Mouse (Mus musculus): ENCODE data around the gene Crebbp. TPM values are rescaled to one million over a fixed set of nuclear protein-coding genes. Genes with fewer than 3 reads are reported as not detected.

Gene Crebbp
- polyA plus RNA-seq, 1 experiment from 2014 or later: 22.7 TPM

DNA sequence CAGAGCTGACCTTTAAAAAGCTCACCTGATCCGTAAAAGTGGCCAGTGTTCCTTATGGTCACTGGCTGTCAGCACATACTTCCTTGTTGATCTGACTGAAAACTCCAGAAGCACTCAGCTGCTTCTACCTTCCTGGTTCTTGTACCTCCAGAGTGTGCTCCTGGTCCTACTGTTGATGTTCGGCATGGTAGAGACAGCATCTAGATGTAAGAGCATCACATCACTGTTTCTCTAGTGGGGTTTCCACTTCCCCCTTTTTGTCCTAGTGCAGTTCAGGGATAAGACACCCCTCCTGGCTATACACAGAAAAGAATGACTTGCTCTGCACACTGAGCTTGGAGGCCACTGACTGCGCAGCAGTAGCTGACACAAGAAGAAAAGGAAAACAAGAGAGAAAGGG is 179.3 kb downstream of the Crebbp start:
- Histone ChIP-seq H3K4me3 (ENCODE audit: low read depth, low read length) (no peak overlapping the region), H3K9me3 (ENCODE audit: control insufficient read depth) (no peaks in the 10 kb centered on the region), H3K27me3 (replicated peaks; ENCODE audit: control insufficient read depth, insufficient read depth, low read length) (no peaks in the 10 kb centered on the region), H3K4me2 (replicated peaks; ENCODE audit: low read depth) (no peak overlapping the region), H3K9ac (ENCODE audit: low read depth, low read length) (no peak overlapping the region), H3K27ac (ENCODE audit: low read depth, low read length) (peak overlapping the region; percentile 35; the same call in 1 of the 2 replicates), H3K4me1 (replicated peaks; ENCODE audit: control insufficient read depth, insufficient read depth, low read length) (no peaks in the 10 kb centered on the region; the same call in 1 of the 2 replicates), H3K36me3 (ENCODE audit: control insufficient read depth, insufficient read depth) (peaks cover 19% of the 10 kb centered on the region)
- TF ChIP-seq CTCF (IDR thresholded peaks at IDR 0.05; ENCODE audit: low read depth): no peak
- WGBS: 77% methylated on average over 3 of the region's 3 CpGs
- ATAC-seq: no peak

DNA sequence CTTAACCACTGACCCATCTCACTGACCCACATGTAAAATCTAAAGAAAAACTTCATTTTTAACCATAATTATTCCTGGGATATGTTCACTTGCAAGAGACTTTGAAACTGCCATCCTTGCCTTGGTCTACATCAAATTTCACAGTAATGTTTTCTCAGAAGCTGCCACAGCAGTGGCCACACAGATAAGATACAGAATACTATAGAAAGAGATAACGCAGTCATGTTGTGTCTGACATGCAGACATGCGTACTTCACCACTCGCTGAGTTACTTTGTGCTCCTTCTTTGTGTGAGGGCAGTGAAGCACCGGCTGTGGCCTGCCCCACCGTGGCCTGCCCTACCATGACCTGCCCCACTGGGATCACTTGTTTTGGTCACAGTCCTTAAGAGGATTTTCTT is 179.8 kb downstream of the Crebbp start:
- 67% methylated on average over 5 of the region's 5 CpGs for WGBS

DNA sequence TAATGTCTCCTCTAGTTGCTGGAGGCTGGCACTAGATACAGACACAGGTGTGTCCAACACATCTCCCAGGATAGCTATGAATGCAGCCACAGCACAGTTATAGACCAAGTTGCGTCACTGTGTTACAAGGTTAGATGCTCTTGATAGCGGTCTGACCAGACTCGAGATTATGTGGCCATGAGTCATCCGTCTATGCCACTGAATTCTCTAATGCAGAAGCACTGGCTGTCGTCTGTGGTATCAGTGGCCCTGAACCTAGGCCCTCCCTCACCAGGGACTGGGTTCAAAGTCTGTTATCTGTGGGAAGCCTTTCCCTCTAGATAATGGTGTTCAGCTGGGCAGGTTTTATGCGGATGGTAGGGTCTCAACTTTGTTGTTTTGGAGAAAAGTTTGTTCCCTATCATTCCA is 181.5 kb downstream of the Crebbp start:
- Histone ChIP-seq H3K4me2 (replicated peaks; ENCODE audit: low read depth) (no peak overlapping the region), H3K27ac (ENCODE audit: low read depth, low read length) (no peak overlapping the region), H3K36me3 (ENCODE audit: control insufficient read depth, insufficient read depth) (peaks cover 3% of the 10 kb centered on the region; the same call in 1 of the 2 replicates), H3K4me1 (replicated peaks; ENCODE audit: control insufficient read depth, insufficient read depth, low read length) (no peaks in the 10 kb centered on the region; the same call in 1 of the 2 replicates), H3K4me3 (ENCODE audit: low read depth, low read length) (no peak overlapping the region), H3K9me3 (ENCODE audit: control insufficient read depth) (no peaks in the 10 kb centered on the region), H3K27me3 (replicated peaks; ENCODE audit: control insufficient read depth, insufficient read depth, low read length) (no peaks in the 10 kb centered on the region), H3K9ac (ENCODE audit: low read depth, low read length) (no peak overlapping the region)
- ATAC-seq: peak; percentile 63
- WGBS: 45% methylated on average over 6 of the region's 6 CpGs
- TF ChIP-seq CTCF (IDR thresholded peaks at IDR 0.05; ENCODE audit: low read depth): no peak

More for the DNA sequence above, 179.8 kb downstream of the Crebbp start:
- Histone ChIP-seq H3K27me3 (replicated peaks; ENCODE audit: control insufficient read depth, insufficient read depth, low read length) (no peaks in the 10 kb centered on the region), H3K9ac (ENCODE audit: low read depth, low read length) (no peak overlapping the region), H3K9me3 (ENCODE audit: control insufficient read depth) (no peaks in the 10 kb centered on the region), H3K36me3 (ENCODE audit: control insufficient read depth, insufficient read depth) (peaks cover 14% of the 10 kb centered on the region), H3K27ac (ENCODE audit: low read depth, low read length) (0 out of 2 replicates have a peak overlapping the region, but pooled peaks have one; percentile 35), H3K4me2 (replicated peaks; ENCODE audit: low read depth) (no peak overlapping the region), H3K4me1 (replicated peaks; ENCODE audit: control insufficient read depth, insufficient read depth, low read length) (no peaks in the 10 kb centered on the region; the same call in 1 of the 2 replicates), H3K4me3 (ENCODE audit: low read depth, low read length) (no peak overlapping the region)
- TF ChIP-seq CTCF (IDR thresholded peaks at IDR 0.05; ENCODE audit: low read depth): no peak
- ATAC-seq: no peak

DNA sequence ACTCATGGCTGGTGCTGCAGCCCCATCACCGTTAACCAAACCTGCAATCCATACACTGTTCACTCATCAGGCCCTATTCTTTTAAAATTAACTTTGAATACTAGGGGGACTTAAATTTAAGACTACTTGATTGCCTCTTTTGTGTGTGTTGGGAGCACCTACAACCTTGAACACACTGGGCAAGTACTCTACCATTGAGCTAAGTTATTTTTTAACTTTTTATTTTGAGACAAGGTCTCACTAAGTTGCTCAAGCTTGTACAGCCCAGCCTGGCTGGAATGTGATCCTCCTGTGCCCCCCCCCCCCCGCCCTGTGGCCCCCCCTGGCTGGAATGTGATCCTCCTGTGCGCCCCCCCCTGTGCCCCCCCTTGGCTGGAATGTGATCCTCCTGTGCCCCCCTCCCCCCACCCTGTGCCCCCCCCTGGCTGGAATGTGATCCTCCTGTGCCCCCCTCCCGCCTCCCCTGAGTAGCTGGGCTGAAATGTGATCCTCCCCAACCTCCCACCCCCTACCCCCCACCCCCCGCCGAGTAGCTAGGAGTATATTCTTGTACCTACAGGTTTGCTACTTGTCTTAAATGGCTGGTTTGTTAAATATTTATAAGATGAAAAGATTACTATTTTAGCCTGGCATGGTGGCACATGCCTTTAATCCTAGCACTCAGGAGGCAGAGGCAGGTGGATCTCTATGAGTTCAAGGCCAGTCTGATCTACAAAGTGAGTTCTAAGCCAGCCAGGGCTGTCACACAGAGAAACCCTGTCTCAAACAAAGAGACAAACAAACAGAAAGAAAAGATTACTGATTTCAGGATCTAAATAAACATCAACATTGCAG is 182.1 kb downstream of the Crebbp start:
- 63% methylated on average over 4 of the region's 6 CpGs for WGBS
- no peaks in the 10 kb centered on the region for H3K9me3 ChIP-seq (ENCODE audit: control insufficient read depth)

More for the DNA sequence above, 182.1 kb downstream of the Crebbp start:
- Histone ChIP-seq H3K27me3 (replicated peaks; ENCODE audit: control insufficient read depth, insufficient read depth, low read length) (no peaks in the 10 kb centered on the region), H3K9ac (ENCODE audit: low read depth, low read length) (no peak overlapping the region), H3K4me3 (ENCODE audit: low read depth, low read length) (no peak overlapping the region), H3K27ac (ENCODE audit: low read depth, low read length) (no peak overlapping the region), H3K4me1 (replicated peaks; ENCODE audit: control insufficient read depth, insufficient read depth, low read length) (no peaks in the 10 kb centered on the region), H3K36me3 (ENCODE audit: control insufficient read depth, insufficient read depth) (0 out of 2 replicates have a peak, but pooled peaks cover under 1% of the 10 kb centered on the region), H3K4me2 (replicated peaks; ENCODE audit: low read depth) (no peak overlapping the region)
- ATAC-seq: no peak
- TF ChIP-seq CTCF (IDR thresholded peaks at IDR 0.05; ENCODE audit: low read depth): no peak

Small RNA genes lying within 50 kb of the gene (microRNA-seq; reads per million reads assigned to microRNA genes)
- gene Gm23413: not detected

Other genes with a start within 250 kb of the Crebbp start
- gene Nlrc3, start 237.4 kb downstream of the Crebbp start, polyA plus RNA-seq (2015; fragmentation: Nextera tagmentation; extraction: Ambion mirVana): 0.46 and 0.50 TPM in 2 replicates
- gene Slx4, start 210.2 kb downstream of the Crebbp start, polyA plus RNA-seq (2015; fragmentation: Nextera tagmentation; extraction: Ambion mirVana): 5.6 and 6.0 TPM in 2 replicates
- gene Dnase1, start 177.1 kb downstream of the Crebbp start, polyA plus RNA-seq (2015; fragmentation: Nextera tagmentation; extraction: Ambion mirVana): 8.0 and 8.9 TPM in 2 replicates
- 33.9 and 35.3 TPM in 2 replicates for gene Trap1, start 136.2 kb downstream of the Crebbp start, polyA plus RNA-seq (2015; fragmentation: Nextera tagmentation; extraction: Ambion mirVana)
- 1.5 and 2.1 TPM in 2 replicates for gene Adcy9, start 206.5 kb upstream of the Crebbp start, polyA plus RNA-seq (2015; fragmentation: Nextera tagmentation; extraction: Ambion mirVana)